20 mouse cellular contexts compared by ENCODE assay signal in the genomic region with DNA sequence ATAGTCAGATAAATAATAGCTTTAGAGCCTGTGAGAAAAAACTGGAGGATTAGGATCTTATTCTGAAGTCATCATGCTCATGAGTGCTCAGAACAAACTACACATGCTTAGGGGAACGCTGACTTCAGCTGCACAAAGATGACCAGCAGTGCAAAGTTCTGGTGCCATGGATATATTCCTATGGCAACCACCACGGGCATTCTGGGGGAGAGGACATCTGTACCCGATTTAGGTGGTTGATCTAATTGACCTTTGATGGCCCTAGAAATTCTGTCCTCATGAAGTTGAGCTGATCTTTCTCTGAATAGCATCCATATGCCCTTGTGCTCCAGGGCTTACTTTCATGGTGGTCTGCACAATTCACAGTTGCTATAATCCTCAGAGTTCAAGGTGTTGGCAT.
"Had no signal": no experiment of that assay in that cellular context is flagged by ENCODE, and none has a peak within 500 bp of the region (broad histone marks: within the 10 kb centered on the region; RNA-seq: fewer than 3 reads in every experiment).

No protein-coding gene starts in this region.

- ATAC-seq: liver, postnatal 0 days; lung, postnatal 0 days; midbrain, embryonic 16.5 days had no signal

- H3K4me1 ChIP-seq: lung, embryonic 15.5 days; midbrain, embryonic 10.5 days; midbrain, embryonic 12.5 days; neural tube, embryonic 13.5 days; neural tube, embryonic 15.5 days had no signal

- H3K36me3 ChIP-seq: lung, embryonic 15.5 days; neural tube, embryonic 13.5 days; neural tube, embryonic 15.5 days had no signal

- H3K27ac ChIP-seq: lung, embryonic 15.5 days; midbrain, embryonic 10.5 days; midbrain, embryonic 12.5 days; neural tube, embryonic 13.5 days; neural tube, embryonic 15.5 days had no signal

- H3K4me3 ChIP-seq: lung, embryonic 15.5 days; midbrain, embryonic 10.5 days; midbrain, embryonic 12.5 days; myocyte; neural tube, embryonic 13.5 days; neural tube, embryonic 15.5 days had no signal

- H3K9ac ChIP-seq: liver, postnatal 0 days; lung, embryonic 15.5 days; midbrain, embryonic 12.5 days; neural tube, embryonic 13.5 days; neural tube, embryonic 15.5 days had no signal

- H3K27me3 ChIP-seq: lung, embryonic 15.5 days; midbrain, embryonic 12.5 days; neural tube, embryonic 13.5 days; neural tube, embryonic 15.5 days had no signal

- DNase-seq: liver, postnatal 0 days; lung, adult 2 months; lung, postnatal 4 days; midbrain, embryonic 14.5 days; retina, postnatal 1 day; right cerebral cortex, adult 18-20 months; right cerebral cortex, postnatal 25 days; right cerebral cortex, postnatal 4 days; spleen, adult 18-20 months; thymus, adult 18-20 months; thymus, postnatal 14 days; thymus, postnatal 36 days had no signal

- H3K4me2 ChIP-seq: lung, embryonic 15.5 days; midbrain, embryonic 12.5 days; neural tube, embryonic 13.5 days; neural tube, embryonic 15.5 days had no signal

- H3K9me3 ChIP-seq: lung, embryonic 15.5 days; midbrain, embryonic 12.5 days; neural tube, embryonic 15.5 days had no signal
